Mouse (Mus musculus) kidney, postnatal 36 days (tissue): ENCODE data around the gene Speer1.
"Not testable (repeated sequence)": the region's sequence is repeated elsewhere in the genome, so short reads cannot be mapped to it uniquely, and the experiment has no call there.

Experiments
- DNase-seq, 2 experiments: peaks; one replicate each; pipeline ENCODE4 v3.0.0; 2021 to 2022; ENCODE audit warnings: mixed read lengths in 2 of 2

Gene Speer1

DNA sequence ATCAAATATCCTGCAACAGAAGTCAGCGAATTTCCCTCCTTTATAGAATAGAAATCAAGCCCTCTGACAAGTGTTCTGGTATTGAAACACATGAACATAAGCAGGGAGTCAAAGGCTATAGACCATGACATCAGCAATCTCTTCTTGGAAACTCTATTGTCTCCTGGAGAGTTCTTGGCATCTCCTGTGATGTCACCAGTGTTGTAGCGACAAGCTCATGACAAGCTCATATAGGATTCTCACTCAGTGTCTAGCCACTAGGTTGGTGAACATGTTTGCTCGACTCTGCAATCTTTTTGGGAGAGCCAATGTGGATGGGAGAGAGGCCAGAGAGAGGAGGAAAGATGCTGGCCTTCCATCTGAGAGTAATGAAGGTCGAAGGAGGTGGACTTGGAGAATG, at the start of gene Speer1:
Speer1 (plus strand) TSS at position 301 of the 400 bp plus-strand sequence.
- DNase-seq = not testable (repeated sequence)
